Mouse (Mus musculus) liver, adult (tissue): ENCODE measurements around the gene C1qb.

Experiments used
- GATA4 ChIP-seq: IDR thresholded peaks from 2 replicates; pipeline ENCODE4 v1.6.1; 2014; ENCODE audit warnings: mild to moderate bottlenecking, low read length; ENCODE audit not compliant: insufficient replicate concordance

Gene C1qb

DNA sequence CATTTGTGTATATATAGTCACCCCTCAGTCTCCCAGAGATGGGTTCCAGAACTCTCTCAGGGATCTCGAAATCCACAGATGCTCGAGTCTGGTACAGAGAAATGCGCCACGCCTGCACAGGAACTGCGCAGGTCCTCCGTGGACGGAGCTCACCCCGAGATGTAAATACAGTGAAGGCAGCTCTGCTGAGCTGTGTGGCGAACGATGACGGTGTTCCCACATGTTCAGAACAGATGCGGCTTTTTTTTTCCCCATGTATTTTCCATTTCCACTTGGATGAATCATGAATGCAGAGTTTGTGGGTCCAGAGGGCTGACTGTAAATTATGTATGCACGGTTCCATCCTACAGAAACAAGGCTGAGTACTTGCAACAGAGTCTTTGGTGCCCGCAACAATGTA, 11.0 kb downstream of the C1qb start:
- no peak for TF ChIP-seq GATA4

- TF ChIP-seq GATA4 = no peak
These were observed 17.6 kb downstream of the C1qb start for GRCm38 (mm10) chr4:136868371-136868770.

- no peak for TF ChIP-seq GATA4
These were observed 18.2 kb downstream of the C1qb start for GRCm38 (mm10) chr4:136867690-136868345.

DNA sequence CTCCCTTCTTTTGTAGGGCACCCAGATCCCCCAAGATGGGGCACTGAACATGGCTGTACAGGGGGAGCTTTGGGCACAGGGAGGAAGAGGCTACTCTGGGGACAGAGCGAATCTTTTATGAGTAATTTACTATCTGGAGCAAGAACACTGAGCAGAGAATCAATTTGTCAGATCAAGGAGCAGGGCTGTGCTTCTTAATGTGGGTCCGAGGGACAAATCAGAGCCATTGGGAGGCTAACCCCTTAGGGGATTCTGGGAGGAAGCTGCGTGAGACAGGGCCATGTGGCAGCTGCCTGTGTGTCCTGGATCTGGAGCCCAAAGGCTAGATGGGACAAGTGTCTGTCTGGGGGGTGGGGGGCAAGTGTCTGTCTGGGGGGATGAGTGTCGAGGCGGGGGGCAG, 20.5 kb downstream of the C1qb start:
- no peak for TF ChIP-seq GATA4

GRCm38 (mm10) chr4:136864751-136865470, 21.1 kb downstream of the C1qb start:
- TF ChIP-seq GATA4 = no peak

- TF ChIP-seq GATA4 = no peak
These were observed 22.5 kb downstream of the C1qb start for GRCm38 (mm10) chr4:136863517-136863916.

- no peak for TF ChIP-seq GATA4
These were observed 23.6 kb downstream of the C1qb start for GRCm38 (mm10) chr4:136862411-136862810.

GRCm38 (mm10) chr4:136861806-136862205, 24.2 kb downstream of the C1qb start:
- no peak for TF ChIP-seq GATA4

- TF ChIP-seq GATA4 = no peak
These were observed 26.0 kb downstream of the C1qb start for GRCm38 (mm10) chr4:136860022-136860421.

- no peak for TF ChIP-seq GATA4
These were observed 30.9 kb downstream of the C1qb start for GRCm38 (mm10) chr4:136855081-136855480.

DNA sequence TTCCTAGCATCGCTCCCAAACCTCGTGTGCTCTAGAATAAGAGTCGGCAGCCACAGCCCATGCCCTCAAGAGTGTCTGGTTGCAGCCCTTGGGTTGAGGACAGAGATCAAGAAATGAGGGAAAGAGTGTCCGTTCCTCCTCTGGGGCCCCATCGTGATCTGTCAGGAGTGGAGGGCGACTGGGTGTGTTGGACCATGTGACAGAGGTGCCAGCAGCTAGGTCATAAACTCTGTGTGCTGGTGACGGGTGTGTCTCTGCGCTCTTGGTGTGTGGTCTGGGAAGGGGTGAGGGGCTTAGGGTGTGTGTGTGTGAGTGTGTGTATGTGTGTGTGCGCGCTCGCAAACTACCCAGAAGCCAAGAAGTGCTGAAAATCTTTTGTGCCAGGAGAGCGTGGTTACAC, 33.0 kb downstream of the C1qb start:
- no peak for TF ChIP-seq GATA4

GRCm38 (mm10) chr4:136852119-136852518, 33.9 kb downstream of the C1qb start:
- no peak for TF ChIP-seq GATA4

DNA sequence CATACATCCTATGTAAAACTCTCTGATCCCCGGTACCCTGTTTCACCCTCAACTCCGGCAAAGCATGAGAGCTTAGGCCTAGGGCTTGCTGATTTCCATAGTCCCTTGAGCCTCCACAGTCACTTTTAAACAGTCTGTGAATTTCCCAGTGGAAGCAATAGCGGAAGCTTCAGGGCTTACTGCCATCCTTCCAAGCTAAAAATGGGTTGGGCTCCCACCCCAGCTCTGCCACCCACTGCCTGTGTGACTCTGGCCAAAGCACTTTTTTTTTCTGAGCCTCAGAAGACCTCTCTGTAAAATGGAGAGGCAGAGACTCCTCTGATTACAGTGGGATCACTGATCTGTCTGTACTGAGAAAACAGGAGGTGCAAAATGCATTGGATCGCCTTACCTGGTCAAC, 37.4 kb downstream of the C1qb start:
- no peak for TF ChIP-seq GATA4

GRCm38 (mm10) chr4:136847166-136847565, 38.8 kb downstream of the C1qb start:
- no peak for TF ChIP-seq GATA4

DNA sequence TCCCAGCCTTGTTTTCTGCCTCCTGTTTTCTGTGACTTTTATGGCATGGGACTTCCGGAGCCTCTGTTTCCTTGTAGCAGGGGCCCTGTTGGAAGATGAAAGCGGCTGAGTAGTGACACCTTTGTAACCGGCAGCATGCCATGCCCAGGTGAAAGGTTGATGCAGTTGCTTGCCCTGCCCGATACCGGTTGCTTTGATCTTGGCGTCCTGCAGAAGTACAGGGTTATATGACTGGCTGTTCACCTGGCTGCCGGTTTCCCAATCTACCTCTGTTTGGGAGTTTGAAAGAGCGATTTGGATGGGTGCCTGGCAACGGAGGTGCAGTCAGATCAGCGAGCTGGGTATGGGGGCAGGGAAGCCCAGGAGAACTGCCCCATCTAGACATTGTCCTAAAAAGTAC, 43.2 kb downstream of the C1qb start:
- no peak for TF ChIP-seq GATA4

- TF ChIP-seq GATA4 = no peak
These were observed 44.0 kb downstream of the C1qb start for GRCm38 (mm10) chr4:136842033-136842432.

- no peak for TF ChIP-seq GATA4
These were observed 44.9 kb downstream of the C1qb start for GRCm38 (mm10) chr4:136841056-136841455.
